Mouse (Mus musculus) bone marrow, adult 2 months (tissue): ENCODE results near the gene Syn3. TPM values are rescaled to one million over a fixed set of nuclear protein-coding genes. Genes with fewer than 3 reads are reported as not detected.

Experiments
- H3K27ac ChIP-seq: fragments of 200-500 bp; 2 replicates; pipeline ENCODE4 v1.5.1; 2012; ENCODE audit warnings: low read depth, mild to moderate bottlenecking, control low read depth, inconsistent platforms, low read length; ENCODE audit not compliant: control insufficient read depth, poor library complexity, insufficient read depth
- H3K4me1 ChIP-seq: fragments of 200-500 bp; 2 replicates; pipeline ENCODE4 v1.6.1; 2011; ENCODE audit warnings: low read length; ENCODE audit not compliant: control insufficient read depth, insufficient read depth
- H3K4me3 ChIP-seq: fragments of 200-500 bp; replicated peaks from 2 replicates; pipeline ENCODE3; 2011; ENCODE audit warnings: mild to moderate bottlenecking, low read depth, low read length, control low read depth; ENCODE audit not compliant: control insufficient read depth
- CTCF ChIP-seq: fragments of 200-500 bp; IDR thresholded peaks from 2 replicates; pipeline ENCODE4 v1.5.1; 2011; ENCODE audit warnings: low read length, control low read depth; ENCODE audit not compliant: control insufficient read depth, insufficient read depth
- POLR2A ChIP-seq: fragments of 200-500 bp; IDR thresholded peaks from 2 replicates; pipeline ENCODE4 v1.6.1; 2011; ENCODE audit warnings: low read depth, mild to moderate bottlenecking, control low read depth, low read length, borderline replicate concordance; ENCODE audit not compliant: control insufficient read depth
- WGBS: fragments of 180-500 bp; shearing (Covaris S2); methylation state at CpG from one replicate; pipeline ENCODE4 v1.1.7; 2018; 5-methylcytosine and 5-hydroxymethylcytosine counted together
- polyA plus RNA-seq: library from polyadenylated mRNA; stranded (reverse); fragments of >200 nt; gene quantifications from 2 replicates; pipeline ENCODE4 v1.2.4, GENCODE M21; 2011; ENCODE audit warnings: low replicate concordance; ENCODE audit not compliant: missing spikeins, insufficient read depth, insufficient read length

Gene Syn3
- polyA plus RNA-seq, 1 experiment, result 0.75 TPM

DNA sequence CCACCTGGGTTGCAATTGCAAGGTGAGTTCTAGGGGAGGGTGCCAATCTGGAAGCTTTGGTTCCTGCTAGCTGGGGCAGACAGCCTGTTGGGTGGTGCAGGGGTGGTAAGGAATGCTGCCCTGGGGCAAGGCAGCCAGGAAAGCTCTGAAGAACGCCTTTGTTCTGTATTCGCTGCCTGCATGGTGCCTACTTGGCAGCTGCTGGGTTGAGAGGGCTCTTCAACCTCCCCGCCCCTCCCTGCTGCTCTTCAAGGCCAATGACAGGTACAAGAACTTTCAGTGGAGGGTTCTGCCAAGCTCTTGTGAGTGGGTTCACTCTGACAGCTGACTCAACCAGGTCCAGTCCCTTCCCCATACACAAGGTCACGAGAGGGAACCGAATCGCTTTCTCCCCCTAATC, 154.0 kb downstream of the Syn3 start:
- no peak overlapping the region for H3K27ac ChIP-seq
- WGBS, result 86% methylated on average over 6 of the region's 6 CpGs
- H3K4me3 ChIP-seq, result no peak overlapping the region
- no peaks in the 10 kb centered on the region for H3K4me1 ChIP-seq
- TF ChIP-seq POLR2A (no peak), CTCF (no peak)

DNA sequence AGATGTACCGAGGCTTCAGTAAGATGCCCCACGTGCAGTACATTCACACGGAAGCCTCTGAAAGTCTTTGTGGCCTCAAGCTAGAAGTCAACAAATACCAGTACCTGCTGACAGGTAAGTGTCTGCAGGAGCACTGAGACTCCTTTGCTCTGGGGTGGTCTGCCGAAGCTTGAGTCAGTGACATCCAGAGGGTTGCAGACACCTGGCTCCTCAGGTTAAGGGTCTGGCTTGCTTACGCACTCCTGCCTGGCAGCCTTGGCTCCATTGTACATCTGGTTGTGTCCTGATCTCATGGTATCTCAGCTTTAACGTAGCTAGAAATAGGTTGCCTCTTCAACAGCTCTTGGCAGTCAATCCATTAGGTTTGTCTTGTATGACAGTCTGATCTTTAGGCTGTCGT, 154.8 kb downstream of the Syn3 start:
- no peaks in the 10 kb centered on the region for H3K4me1 ChIP-seq
- no peak for TF ChIP-seq CTCF
- H3K4me3 ChIP-seq, result no peak overlapping the region
- no peak overlapping the region for H3K27ac ChIP-seq
- WGBS, result 83% methylated on average over 7 of the region's 7 CpGs

DNA sequence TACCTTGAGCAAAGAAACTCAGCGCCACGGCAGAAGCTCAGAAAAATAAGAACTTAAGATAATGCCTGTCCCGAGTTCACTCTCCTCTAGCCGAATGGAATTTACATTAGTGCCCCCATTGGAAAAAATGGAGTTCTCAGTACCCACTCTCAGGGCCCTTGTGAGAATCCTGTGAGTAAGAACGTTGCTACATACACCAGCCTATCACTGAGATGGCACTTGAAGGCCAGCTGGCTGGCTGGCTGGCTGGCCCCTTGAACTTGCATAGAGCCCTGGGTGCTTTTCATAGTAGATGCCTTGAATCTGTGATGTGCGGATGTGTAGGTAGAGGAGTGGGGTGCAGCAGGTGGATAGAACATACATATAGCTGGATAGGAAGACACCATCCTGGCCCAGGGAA, 155.3 kb downstream of the Syn3 start:
- TF ChIP-seq POLR2A (no peak), CTCF (no peak)
- Histone ChIP-seq H3K4me1 (no peaks in the 10 kb centered on the region), H3K27ac (no peak overlapping the region)

DNA sequence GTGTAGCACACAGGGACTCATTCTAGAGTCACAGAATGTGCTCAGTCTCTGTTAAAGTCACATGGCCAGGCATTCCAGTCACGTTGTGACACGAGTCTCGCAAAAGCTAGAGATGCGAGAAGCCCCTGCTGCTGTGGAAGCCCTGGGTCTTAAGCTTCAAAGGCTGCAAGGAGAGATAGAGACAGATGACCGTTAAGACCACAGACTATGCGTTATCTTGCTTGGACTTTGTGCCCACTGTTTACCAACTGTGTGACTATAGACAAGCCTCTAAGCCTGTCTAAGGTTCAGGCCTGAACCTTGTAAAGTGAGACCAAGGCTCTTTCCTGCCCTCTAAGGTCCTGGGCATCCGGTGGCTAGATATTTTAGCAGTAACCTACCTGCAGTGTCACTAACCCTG, 156.0 kb downstream of the Syn3 start:
- no peak overlapping the region for H3K4me3 ChIP-seq
- WGBS, result 73% methylated on average over 7 of the region's 7 CpGs
- H3K4me1 ChIP-seq, result no peaks in the 10 kb centered on the region
- no peak for TF ChIP-seq CTCF
- TF ChIP-seq POLR2A, result no peak
- H3K27ac ChIP-seq, result no peak overlapping the region

More for the DNA sequence above, 155.3 kb downstream of the Syn3 start:
- H3K4me3 ChIP-seq, result no peak overlapping the region
- 85% methylated on average over 6 of the region's 6 CpGs for WGBS

DNA sequence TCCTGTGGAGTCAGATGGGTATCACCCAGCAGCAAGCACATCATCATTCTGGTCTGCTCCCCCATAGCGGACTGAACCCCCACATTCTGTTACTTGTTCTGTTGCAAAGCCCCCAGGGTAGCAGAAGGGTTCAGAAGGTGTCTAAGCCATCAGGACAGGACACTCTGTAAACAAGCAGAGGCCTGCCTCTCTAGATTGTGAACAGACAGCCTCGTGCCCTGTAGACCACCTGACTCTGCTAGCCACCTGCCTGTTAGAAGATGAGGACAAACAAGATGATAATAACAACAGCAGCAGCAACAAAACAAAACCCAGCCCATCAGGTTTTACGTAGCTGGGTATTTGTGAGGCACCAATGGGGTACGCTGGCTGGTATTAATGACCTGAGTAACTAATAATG, 156.5 kb downstream of the Syn3 start:
- WGBS, result 83% methylated on average over 4 of the region's 4 CpGs

DNA sequence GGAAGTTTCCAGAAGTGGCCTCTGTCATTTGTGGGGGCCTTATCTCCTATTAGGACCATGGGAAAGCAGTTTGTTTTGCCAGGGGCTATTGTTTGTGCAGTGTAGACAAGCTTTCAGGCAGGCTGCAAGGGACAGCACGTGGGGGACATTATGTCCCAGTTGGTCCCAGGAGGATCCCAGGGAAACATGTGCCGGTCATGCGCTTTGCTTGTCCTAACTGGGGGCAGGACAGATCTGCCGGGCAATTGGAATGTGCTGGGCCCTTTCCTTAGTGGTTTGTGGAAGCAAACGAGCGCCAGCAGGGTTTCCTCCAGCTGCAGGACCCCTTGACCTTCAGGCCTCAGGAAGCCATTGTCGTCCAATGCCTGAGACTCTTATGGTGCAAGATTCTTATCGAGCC, 157.1 kb downstream of the Syn3 start:
- Histone ChIP-seq H3K4me1 (no peaks in the 10 kb centered on the region), H3K4me3 (no peak overlapping the region), H3K27ac (no peak overlapping the region)
- 82% methylated on average over 8 of the region's 8 CpGs for whole genome bisulfite sequencing
- TF ChIP-seq POLR2A (no peak), CTCF (no peak)

More for the DNA sequence above, 156.5 kb downstream of the Syn3 start:
- H3K4me3 ChIP-seq, result no peak overlapping the region
- no peak overlapping the region for H3K27ac ChIP-seq
- H3K4me1 ChIP-seq, result no peaks in the 10 kb centered on the region
- TF ChIP-seq POLR2A (no peak), CTCF (no peak)

DNA sequence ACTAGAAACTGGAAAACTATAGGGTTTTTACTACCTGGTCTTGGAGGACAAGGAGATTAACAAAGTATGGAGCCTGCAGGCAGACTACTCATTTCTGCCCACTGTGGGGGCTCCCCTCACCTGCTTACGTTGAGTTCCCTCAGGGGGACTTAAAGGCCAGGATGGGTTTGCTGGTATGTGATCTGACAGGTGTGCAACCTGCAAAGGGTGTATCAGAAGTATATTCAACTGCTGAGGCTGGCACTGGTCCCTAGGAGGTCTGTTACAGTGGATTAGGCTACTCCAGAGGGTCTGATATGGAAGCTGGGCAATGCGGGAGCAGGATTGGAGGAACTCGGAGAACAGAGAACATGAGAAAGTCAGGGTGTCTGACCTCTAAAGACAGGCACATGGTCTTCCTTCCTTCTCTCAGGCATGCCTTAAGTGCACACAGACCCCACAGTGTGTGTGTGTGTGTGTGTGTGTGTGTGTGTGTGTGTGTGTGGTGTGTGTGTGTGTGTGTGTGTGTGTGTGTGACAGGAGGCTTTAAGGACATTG, 157.6 kb downstream of the Syn3 start:
- H3K27ac ChIP-seq, result no peak overlapping the region
- TF ChIP-seq POLR2A, result no peak
- TF ChIP-seq CTCF, result no peak
- 89% methylated on average over 3 of the region's 3 CpGs for WGBS
- no peak overlapping the region for H3K4me3 ChIP-seq
- no peaks in the 10 kb centered on the region for H3K4me1 ChIP-seq

DNA sequence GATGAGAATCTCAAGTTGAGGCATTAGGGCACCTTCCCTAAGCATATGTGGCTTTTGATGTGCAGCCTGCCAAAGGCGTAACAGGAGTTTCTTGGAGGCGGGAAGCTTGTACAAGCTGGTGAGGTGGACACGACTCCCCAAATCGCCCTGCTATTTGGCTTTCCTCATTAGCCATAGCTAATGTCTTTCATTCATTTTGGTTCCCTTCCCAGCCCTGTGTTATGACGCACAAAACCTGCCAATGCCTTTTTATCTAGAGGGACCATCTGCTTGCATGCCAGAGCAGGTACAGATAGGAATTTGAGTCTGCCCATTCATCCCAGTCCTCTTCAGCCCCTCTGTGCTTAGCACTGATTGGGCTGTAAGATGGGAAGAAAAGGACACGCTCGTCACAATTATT, 158.3 kb downstream of the Syn3 start:
- H3K4me3 ChIP-seq, result no peak overlapping the region
- TF ChIP-seq POLR2A (no peak), CTCF (no peak)
- H3K4me1 ChIP-seq, result no peaks in the 10 kb centered on the region
- WGBS, result 77% methylated on average over 7 of the region's 7 CpGs
- H3K27ac ChIP-seq, result no peak overlapping the region
